Mouse (Mus musculus) megakaryocyte progenitor cell, adult 5-6 weeks (primary cell): ENCODE measurements around the gene Pnrc2. TPM values are rescaled to one million over a fixed set of nuclear protein-coding genes. Genes with fewer than 3 reads are reported as not detected.

Experiments used
- ATAC-seq: replicated peaks from 2 replicates; pipeline ENCODE4 v1.8.0; 2016; ENCODE audit warnings: mild to moderate bottlenecking, moderate TSS enrichment, inconsistent platforms; ENCODE audit not compliant: poor library complexity
- total RNA-seq, 2 experiments: library from RNA; stranded (forward) in 1 of 2; stranded (reverse) in 1 of 2; fragments of 157-497, 149-512 nt in 1 of 2; fragments of 200-1000 nt in 1 of 2; gene quantifications; 2 replicates each; pipeline versions ENCODE4 v1.2.3 to v1.2.4; 2015 to 2017

Pnrc2 gene
- total RNA-seq, 2 experiments from 2014 or later, result 131 to 151 TPM

DNA sequence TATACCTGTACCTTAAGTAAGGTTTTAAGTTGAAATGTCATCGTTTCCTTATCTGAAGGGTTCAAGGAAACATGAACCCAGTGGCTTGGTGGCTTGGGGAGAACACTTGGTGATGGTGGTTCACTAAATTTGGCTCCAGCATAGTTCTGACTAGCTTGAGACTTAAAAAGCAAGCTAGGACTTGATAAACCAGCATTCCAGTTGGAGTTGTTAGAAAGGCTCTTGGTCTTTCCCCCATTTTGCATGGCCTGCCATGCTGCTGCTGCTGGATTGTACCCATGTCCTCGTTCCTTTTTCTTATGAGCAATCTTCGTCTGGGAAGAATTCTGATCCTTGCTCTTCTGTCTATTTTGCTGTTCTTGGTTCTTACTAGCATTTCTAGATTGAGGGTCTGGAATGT, 1.6 kb downstream of the Pnrc2 start:
- no peak for ATAC-seq

DNA sequence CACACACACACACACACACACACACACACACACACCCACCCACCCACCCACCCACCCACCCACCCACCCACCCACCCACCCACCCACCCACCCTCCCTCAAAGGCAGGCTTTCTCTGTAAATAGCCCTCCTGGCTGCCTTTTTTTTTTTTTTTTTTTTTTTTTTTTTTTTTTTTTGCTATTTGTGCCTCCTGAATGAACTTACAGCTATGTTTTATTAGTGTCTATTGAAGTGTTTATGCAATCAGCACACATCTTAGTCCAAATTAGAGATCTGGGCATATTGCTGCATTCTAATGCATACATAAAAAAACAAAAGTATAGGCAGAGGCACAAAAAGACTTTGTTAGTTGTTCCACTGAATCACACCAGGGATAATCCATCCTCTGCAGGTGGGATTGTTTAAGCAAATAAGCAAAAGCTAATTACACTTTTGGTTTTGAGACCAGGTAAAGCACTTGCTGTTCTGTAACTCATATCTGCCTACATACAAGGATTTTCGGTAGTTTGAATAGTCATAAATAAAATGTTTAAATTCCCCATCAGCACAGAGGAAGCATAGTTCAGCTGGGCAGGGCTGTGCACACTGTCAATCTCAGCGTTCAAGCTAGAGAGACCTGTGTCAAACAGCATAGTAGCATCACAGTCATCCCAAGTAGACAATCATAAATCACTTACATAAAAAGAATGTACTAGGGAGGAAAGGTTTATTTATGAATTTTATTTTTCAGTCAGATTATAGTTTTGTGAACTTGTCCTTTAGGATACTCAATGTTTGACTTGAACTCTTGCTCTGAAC, 3.2 kb downstream of the Pnrc2 start:
- no peak for ATAC-seq

DNA sequence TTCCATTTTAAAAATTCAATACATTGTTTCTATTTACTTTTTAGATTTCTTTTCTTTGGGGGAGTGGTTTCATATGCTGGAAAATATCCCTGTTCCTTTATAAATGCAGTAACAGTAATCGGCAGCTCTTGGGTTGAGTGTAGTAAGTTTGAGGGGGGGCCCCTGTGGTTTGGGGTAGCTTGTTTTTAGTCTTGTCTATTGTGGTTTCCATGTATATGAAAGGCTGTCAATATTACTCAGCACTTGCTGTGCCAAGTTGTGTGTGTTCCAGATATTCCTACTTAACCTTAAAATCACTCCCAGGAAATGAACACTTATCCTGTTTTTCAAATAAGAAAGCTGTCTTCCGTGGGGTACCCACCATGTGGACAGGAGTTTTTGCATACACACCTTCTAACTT, 4.7 kb downstream of the Pnrc2 start:
- no peak for ATAC-seq

DNA sequence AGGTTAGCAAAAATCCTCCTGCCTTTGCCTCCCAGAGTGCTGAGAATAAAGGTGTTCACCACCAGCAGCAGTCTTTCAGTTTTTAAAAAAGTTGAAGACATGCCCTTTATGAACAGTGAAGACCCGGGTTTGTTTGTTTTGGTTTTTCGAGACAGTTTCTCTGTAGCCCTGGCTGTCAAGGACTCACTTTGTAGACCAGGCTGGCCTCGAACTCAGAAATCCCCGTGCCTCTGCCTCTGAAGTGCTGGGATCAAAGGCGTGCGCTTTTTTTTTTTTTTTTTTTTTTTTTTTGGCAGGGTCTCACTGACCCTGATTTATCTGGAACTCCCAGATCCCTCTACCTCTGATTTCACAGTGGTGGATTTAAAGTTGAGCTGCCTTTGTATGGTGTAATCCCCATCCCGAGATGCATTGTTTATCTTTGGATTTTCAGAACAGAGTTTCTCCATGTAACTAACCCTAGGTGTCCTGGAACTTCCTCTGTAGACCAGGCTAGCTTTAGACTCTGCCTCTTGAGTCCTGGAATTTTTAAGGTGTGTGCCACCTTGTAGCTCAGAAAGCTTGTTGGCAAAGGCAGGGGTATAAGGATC, 16.0 kb downstream of the Pnrc2 start:
- ATAC-seq, result no peak

GRCm38 (mm10) chr4:135856223-135857091, 17.2 kb downstream of the Pnrc2 start:
- peak; percentile 4; the same call in 1 of the 2 replicates for ATAC-seq

- ATAC-seq, result peak; percentile 81
Observed at GRCm38 (mm10) chr4:135855536-135856222, 18.0 kb downstream of the Pnrc2 start, which contains the start of gene Srsf10. TSS of gene Srsf10 (plus strand) at chr4:135855747.

- ATAC-seq, result no peak
Observed at GRCm38 (mm10) chr4:135855080-135855479, 18.6 kb downstream of the Pnrc2 start.

GRCm38 (mm10) chr4:135854630-135855029, 19.0 kb downstream of the Pnrc2 start:
- ATAC-seq, result no peak

- no peak for ATAC-seq
Observed at GRCm38 (mm10) chr4:135853987-135854546, 19.6 kb downstream of the Pnrc2 start.

DNA sequence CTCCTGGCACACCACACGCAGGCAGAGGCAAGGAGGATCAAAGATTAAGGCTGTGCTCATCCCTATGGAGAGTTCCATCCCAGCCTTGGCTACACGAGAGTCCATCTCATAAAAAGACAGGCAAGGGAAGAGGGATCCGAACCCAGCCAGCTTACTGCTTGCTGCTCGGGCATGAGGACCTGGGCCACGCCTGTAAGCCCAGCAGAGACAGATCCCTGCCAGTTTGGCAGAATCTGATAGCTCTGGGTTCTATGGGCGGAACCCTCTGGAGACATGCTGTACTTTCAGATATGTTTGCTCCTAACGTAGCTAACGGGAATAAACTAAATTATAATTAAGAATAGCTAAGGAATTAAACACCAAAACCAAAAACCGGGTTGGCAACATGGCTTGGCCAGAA, 21.7 kb downstream of the Pnrc2 start:
- ATAC-seq, result peak; percentile 33; the same call in 1 of the 2 replicates

- peak; percentile 77 for ATAC-seq
Observed at GRCm38 (mm10) chr4:135850411-135851095, 23.1 kb downstream of the Pnrc2 start.

GRCm38 (mm10) chr4:135847581-135847980, 26.1 kb downstream of the Pnrc2 start:
- no peak for ATAC-seq

DNA sequence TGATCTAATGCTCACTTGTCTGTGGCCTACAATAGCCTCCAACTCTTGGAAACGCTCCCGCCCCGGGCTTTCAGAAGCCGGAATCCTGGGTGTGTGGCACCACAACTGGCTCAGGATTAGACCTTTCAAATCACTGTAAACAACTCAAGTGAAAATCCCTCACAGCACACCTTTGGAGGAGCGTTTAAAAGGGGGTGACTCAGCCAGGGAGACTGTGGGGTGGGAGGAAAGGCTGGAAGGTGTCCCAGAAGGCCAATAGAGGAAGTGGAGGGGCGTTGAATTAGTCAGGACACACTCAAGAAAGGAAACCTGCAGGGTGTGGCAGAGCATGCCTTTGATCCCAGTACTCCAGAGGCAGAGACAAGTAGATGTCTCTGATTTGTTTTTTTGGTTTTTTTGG, 29.2 kb downstream of the Pnrc2 start:
- ATAC-seq, result no peak

GRCm38 (mm10) chr4:135839293-135840011, 34.2 kb downstream of the Pnrc2 start:
- no peak for ATAC-seq

DNA sequence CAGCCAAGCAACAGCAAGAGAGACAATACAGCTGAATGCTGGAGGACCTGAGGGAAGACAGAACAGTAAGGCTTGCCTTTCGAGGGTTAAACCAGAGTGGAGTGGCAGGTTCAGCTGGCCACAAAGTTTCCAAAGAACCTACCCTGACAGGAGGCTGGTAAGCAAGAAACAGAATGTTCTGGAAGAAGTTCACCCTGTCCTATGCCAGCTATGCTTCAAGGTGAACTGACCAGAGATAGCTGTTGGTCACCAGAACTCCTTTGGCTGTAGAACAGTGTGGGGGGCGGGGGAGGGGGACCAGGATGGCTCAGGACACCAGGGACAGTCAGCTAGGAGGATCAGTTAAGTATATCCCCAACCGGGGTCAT, 34.7 kb downstream of the Pnrc2 start:
- ATAC-seq, result no peak

GRCm38 (mm10) chr4:135834124-135834717, 39.4 kb downstream of the Pnrc2 start:
- ATAC-seq, result no peak

- no peak for ATAC-seq
Observed at GRCm38 (mm10) chr4:135833301-135834123, 40.1 kb downstream of the Pnrc2 start.

- no peak for ATAC-seq
Observed at GRCm38 (mm10) chr4:135832070-135832469, 41.6 kb downstream of the Pnrc2 start.
